Mouse (Mus musculus) cerebellum, postnatal 4 days (tissue): Measurements from ENCODE around the gene Gpr34.

Experiments
- DNase-seq, 2 experiments: peaks; one replicate each; pipeline ENCODE4 v3.0.0; 2022; ENCODE audit warnings: low spot score in 2 of 2, mixed read lengths in 1 of 2

Gene Gpr34

GRCm38 (mm10) chrX:13631599-13632283 is at the start of gene Gpr34:
Gpr34 (plus strand) TSS chrX:13632089.
- DNase-seq = no peak

GRCm38 (mm10) chrX:13599373-13599772 is 32.5 kb upstream of the Gpr34 start:
- no peak for DNase-seq

- no peak for DNase-seq
Observed at GRCm38 (mm10) chrX:13599966-13600365, 31.9 kb upstream of the Gpr34 start.

GRCm38 (mm10) chrX:13606741-13607140 is 25.1 kb upstream of the Gpr34 start:
- no peak for DNase-seq

GRCm38 (mm10) chrX:13607752-13608151 is 24.1 kb upstream of the Gpr34 start:
- DNase-seq = no peak

- DNase-seq = no peak
Observed at GRCm38 (mm10) chrX:13611114-13611513, 20.8 kb upstream of the Gpr34 start.

GRCm38 (mm10) chrX:13612115-13612514 is 19.8 kb upstream of the Gpr34 start:
- no peak for DNase-seq

GRCm38 (mm10) chrX:13616726-13617125 is 15.2 kb upstream of the Gpr34 start:
- no peak for DNase-seq

GRCm38 (mm10) chrX:13617294-13617693 is 14.6 kb upstream of the Gpr34 start:
- no peak for DNase-seq

- DNase-seq = no peak
Observed at GRCm38 (mm10) chrX:13618476-13618875, 13.4 kb upstream of the Gpr34 start.

- no peak for DNase-seq
Observed at GRCm38 (mm10) chrX:13621473-13621872, 10.4 kb upstream of the Gpr34 start.

- DNase-seq = no peak
Observed at GRCm38 (mm10) chrX:13622654-13623053, 9.2 kb upstream of the Gpr34 start.

GRCm38 (mm10) chrX:13636398-13636797 is 4.5 kb downstream of the Gpr34 start:
- no peak for DNase-seq

- no peak for DNase-seq
Observed at GRCm38 (mm10) chrX:13638894-13639293, 7.0 kb downstream of the Gpr34 start.

GRCm38 (mm10) chrX:13651889-13652288 is 20.0 kb downstream of the Gpr34 start:
- DNase-seq = no peak

- DNase-seq = no peak
Observed at GRCm38 (mm10) chrX:13652291-13652690, 20.4 kb downstream of the Gpr34 start.

- DNase-seq = no peak
Observed at GRCm38 (mm10) chrX:13655005-13655421, 23.1 kb downstream of the Gpr34 start.

GRCm38 (mm10) chrX:13655906-13656305 is 24.0 kb downstream of the Gpr34 start:
- no peak for DNase-seq

GRCm38 (mm10) chrX:13656721-13657120 is 24.8 kb downstream of the Gpr34 start:
- DNase-seq = peak in 1 of 2 experiments; percentile 42

GRCm38 (mm10) chrX:13658616-13659140 is 26.8 kb downstream of the Gpr34 start:
- no peak for DNase-seq

GRCm38 (mm10) chrX:13659201-13659890 is 27.5 kb downstream of the Gpr34 start:
- DNase-seq = no peak

- DNase-seq = no peak
Observed at GRCm38 (mm10) chrX:13661063-13661462, 29.2 kb downstream of the Gpr34 start, which contains the start of gene Gpr82. Gpr82 (plus strand) TSS chrX:13661363.

- no peak for DNase-seq
Observed at GRCm38 (mm10) chrX:13668867-13669266, 37.0 kb downstream of the Gpr34 start.
